Mouse (Mus musculus): Measurements from ENCODE around the gene 1110051M20Rik.

DNA sequence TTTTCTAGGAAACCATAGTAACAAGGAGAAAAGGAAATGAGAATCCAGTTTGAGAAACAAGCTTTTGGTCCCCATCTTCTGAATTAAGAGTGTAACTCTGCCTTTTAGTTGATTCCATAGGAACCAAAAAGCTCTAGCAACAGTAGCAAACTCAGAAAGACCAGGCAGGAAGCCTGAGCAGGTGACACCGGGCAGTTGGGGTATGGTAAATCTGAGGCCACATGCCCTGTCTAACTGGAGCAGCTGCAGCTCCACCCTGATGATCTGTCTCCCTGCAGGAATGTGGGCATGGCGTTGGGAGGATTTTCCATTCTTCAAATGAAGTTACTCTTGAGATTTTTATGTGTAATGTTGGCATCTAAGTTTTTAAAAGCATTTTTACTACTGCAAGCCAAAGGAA, 74.2 kb downstream of the 1110051M20Rik start:
- TF ChIP-seq CTCF (IDR thresholded peaks at IDR 0.05; ENCODE audit: low read depth, low read length) (no peak), GATA1 (IDR thresholded peaks at IDR 0.05; ENCODE audit: borderline replicate concordance, low read length) (no peak)
